Mouse (Mus musculus): ENCODE measurements around the gene Prdx6b. TPM values are rescaled to one million over a fixed set of nuclear protein-coding genes. Genes with fewer than 3 reads are reported as not detected.

The Prdx6b gene
- polyA plus RNA-seq, 1 experiment, result not detected

DNA sequence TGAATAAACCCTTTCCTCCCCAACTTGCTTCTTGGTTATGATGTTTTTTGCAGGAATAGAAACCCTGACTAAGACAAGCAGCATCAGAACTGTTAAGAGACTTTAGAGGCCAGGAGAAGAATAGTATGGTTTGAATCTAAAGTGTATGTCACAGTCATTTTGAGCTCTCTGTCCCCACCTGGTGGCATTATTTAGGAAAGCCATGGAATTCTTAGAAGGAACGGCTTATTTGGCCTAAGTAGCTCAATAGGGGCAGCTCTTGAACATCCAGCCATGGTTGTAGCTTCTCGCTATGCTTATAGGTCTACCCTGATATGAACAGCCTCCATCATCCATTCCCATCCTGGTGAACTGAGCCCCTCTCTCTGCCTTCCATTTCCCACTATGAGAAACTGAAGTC lies 17.1 kb upstream of the Prdx6b start:
- TF ChIP-seq CTCF (IDR thresholded peaks at IDR 0.05; ENCODE audit: insufficient read depth, low read depth, low read length) (no peak), POLR2A (IDR thresholded peaks at IDR 0.05; ENCODE audit: insufficient read depth, low read depth, low read length) (no peak)
- Histone ChIP-seq H3K27ac (ENCODE audit: insufficient read depth, low read depth, low read length) (no peak overlapping the region), H3K4me3 (ENCODE audit: insufficient read depth, low read depth, low read length) (no peak overlapping the region), H3K4me1 (ENCODE audit: control insufficient read depth, insufficient read depth, low read length) (no peaks in the 10 kb centered on the region)
- 62% methylated on average over 2 of the region's 2 CpGs for WGBS

DNA sequence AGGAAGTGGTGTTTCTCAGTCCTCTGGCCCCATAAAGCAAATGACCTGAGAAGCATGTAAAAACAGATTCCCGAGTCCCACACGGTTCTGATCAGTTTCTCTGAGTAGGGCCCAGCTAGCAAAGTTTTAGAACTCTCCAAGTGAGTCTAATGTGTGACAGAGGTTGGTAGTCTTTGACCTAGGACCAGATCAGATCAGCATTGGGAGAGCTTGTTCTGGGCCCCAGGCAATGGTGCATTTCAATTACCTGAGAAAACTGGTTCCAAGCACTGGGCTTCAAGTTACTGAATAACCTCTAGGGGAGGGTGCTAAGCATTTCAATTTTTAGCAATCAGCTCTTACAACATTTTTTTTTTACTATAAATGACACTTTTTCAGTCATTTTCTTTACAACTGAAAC lies 10.1 kb upstream of the Prdx6b start:
- H3K4me3 ChIP-seq (ENCODE audit: insufficient read depth, low read depth, low read length), result no peak overlapping the region
- H3K27ac ChIP-seq (ENCODE audit: insufficient read depth, low read depth, low read length), result no peak overlapping the region
- 90% methylated on average over 2 of the region's 2 CpGs for WGBS
- TF ChIP-seq POLR2A (IDR thresholded peaks at IDR 0.05; ENCODE audit: insufficient read depth, low read depth, low read length) (no peak), CTCF (IDR thresholded peaks at IDR 0.05; ENCODE audit: insufficient read depth, low read depth, low read length) (no peak)
- no peaks in the 10 kb centered on the region for H3K4me1 ChIP-seq (ENCODE audit: control insufficient read depth, insufficient read depth, low read length)

DNA sequence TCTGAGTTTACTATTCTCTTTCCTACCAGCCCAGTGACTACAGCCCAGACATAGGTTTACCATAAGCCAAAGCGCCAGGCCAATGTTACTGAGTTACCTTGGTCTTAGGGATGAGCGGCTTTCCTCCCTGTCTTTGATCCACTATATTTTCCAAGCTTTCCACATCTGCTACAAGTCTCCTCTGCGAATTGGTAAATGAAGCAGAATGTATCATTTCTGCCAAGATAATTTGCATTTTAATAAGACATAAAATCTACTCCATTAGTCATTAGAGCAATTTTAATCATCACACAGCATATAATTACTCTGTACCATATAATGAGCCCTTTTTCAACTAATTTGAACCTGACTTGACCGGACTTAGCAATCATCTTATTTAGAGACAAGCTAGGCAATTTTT lies 5.9 kb upstream of the Prdx6b start:
- peaks cover 5% of the 10 kb centered on the region; the same call in 1 of the 2 replicates for H3K4me1 ChIP-seq (ENCODE audit: control insufficient read depth, insufficient read depth, low read length)

DNA sequence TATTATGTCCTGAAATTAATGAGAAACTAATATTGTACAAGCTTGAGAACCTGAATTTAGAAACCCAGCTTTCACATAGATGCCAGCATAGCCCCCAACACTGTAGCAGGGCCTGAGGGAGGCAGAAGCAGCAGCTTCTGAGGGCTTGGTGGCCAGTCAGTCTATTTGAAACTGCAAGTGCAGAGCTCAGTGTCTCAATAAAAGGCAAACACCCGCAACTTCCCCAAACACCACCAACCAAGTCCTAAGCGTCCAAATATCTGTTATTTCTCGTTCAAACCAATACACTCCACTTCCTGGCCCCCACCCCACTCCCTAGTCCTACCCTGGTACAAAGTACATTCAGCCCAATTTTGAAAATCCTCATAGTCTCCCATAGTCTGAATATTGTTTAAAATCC lies 6.1 kb downstream of the Prdx6b start:
- Histone ChIP-seq H3K4me3 (ENCODE audit: insufficient read depth, low read depth, low read length) (no peak overlapping the region), H3K4me1 (ENCODE audit: control insufficient read depth, insufficient read depth, low read length) (no peaks in the 10 kb centered on the region), H3K27ac (ENCODE audit: insufficient read depth, low read depth, low read length) (no peak overlapping the region)
- TF ChIP-seq POLR2A (IDR thresholded peaks at IDR 0.05; ENCODE audit: insufficient read depth, low read depth, low read length), result no peak
- no peak for TF ChIP-seq CTCF (IDR thresholded peaks at IDR 0.05; ENCODE audit: insufficient read depth, low read depth, low read length)
- WGBS, result 79% methylated on average over 3 of the region's 3 CpGs

More for the DNA sequence above, 5.9 kb upstream of the Prdx6b start:
- H3K4me3 ChIP-seq (ENCODE audit: insufficient read depth, low read depth, low read length), result no peak overlapping the region
- 42% methylated on average over 4 of the region's 4 CpGs for WGBS
- H3K27ac ChIP-seq (ENCODE audit: insufficient read depth, low read depth, low read length), result no peak overlapping the region
- TF ChIP-seq CTCF (IDR thresholded peaks at IDR 0.05; ENCODE audit: insufficient read depth, low read depth, low read length) (no peak), POLR2A (IDR thresholded peaks at IDR 0.05; ENCODE audit: insufficient read depth, low read depth, low read length) (no peak)

DNA sequence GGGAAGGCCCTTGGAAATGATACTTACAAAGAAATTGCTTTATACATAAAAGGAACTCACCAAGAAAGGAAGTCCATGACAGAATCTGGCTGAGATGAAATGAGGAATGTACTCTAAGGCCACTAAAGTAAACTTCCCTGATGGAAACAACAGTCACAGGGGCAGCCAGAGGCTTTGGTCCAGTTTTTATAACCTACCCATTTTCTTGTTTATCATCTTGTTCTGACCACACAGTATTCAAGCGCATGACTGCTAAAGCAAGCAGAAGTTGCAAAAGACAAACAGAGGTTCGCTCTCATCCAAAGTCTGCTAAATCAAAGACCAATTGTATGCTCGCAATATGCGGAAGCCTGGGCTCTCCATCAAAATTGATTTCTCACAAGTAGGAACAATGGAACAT lies 8.5 kb downstream of the Prdx6b start:
- TF ChIP-seq POLR2A (IDR thresholded peaks at IDR 0.05; ENCODE audit: insufficient read depth, low read depth, low read length) (no peak), CTCF (IDR thresholded peaks at IDR 0.05; ENCODE audit: insufficient read depth, low read depth, low read length) (no peak)
- 80% methylated on average over 4 of the region's 4 CpGs for WGBS

DNA sequence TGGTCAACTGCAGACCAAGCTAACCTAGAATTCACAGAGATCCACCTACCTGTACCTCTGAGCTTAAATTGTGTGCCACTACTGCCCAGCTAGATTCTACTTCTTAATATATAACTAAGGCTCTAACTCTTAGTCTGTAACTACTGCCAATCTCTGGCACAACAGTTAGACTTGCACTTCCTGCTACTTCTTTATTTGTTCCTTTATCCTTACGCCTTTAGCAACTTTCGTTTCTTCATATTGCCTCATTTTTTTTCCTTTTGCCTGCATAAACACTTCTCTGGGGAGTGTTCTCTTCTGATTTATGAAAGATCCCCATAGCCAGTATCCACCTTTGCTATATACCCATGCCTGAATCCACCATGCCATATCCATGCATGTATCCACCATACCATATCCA lies 11.7 kb downstream of the Prdx6b start:
- TF ChIP-seq POLR2A (IDR thresholded peaks at IDR 0.05; ENCODE audit: insufficient read depth, low read depth, low read length) (no peak), CTCF (IDR thresholded peaks at IDR 0.05; ENCODE audit: insufficient read depth, low read depth, low read length) (no peak)
- 91% methylated on average over 2 of the region's 2 CpGs for WGBS

More for the DNA sequence above, 8.5 kb downstream of the Prdx6b start:
- no peaks in the 10 kb centered on the region for H3K4me1 ChIP-seq (ENCODE audit: control insufficient read depth, insufficient read depth, low read length)
- H3K4me3 ChIP-seq (ENCODE audit: insufficient read depth, low read depth, low read length), result no peak overlapping the region
- no peak overlapping the region for H3K27ac ChIP-seq (ENCODE audit: insufficient read depth, low read depth, low read length)

DNA sequence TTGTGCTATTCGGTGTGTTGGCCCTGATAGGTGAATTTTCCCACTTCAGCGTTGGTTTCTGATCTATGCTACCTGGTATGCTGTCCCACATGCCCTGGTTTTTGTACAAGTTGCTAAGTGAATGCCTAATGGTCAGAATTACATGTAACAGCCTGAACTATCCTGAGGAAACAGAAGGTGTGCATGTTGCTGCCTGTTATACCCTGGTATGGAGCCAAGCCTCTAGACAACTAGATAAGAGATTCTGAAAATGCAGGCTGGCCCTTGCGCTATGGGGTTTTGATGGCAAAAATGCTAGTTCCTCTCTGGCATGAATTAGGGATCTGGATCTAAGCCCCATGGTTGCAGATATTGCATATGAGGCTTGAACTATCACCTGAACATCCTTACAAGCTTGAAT lies 15.4 kb downstream of the Prdx6b start:
- H3K4me1 ChIP-seq (ENCODE audit: control insufficient read depth, insufficient read depth, low read length), result no peaks in the 10 kb centered on the region
- TF ChIP-seq CTCF (IDR thresholded peaks at IDR 0.05; ENCODE audit: insufficient read depth, low read depth, low read length) (no peak), POLR2A (IDR thresholded peaks at IDR 0.05; ENCODE audit: insufficient read depth, low read depth, low read length) (no peak)
- WGBS, result 97% methylated on average over 3 of the region's 3 CpGs
- H3K27ac ChIP-seq (ENCODE audit: insufficient read depth, low read depth, low read length), result no peak overlapping the region
- H3K4me3 ChIP-seq (ENCODE audit: insufficient read depth, low read depth, low read length), result no peak overlapping the region

More for the DNA sequence above, 11.7 kb downstream of the Prdx6b start:
- H3K4me1 ChIP-seq (ENCODE audit: control insufficient read depth, insufficient read depth, low read length), result no peaks in the 10 kb centered on the region
- H3K4me3 ChIP-seq (ENCODE audit: insufficient read depth, low read depth, low read length), result no peak overlapping the region
- H3K27ac ChIP-seq (ENCODE audit: insufficient read depth, low read depth, low read length), result no peak overlapping the region

DNA sequence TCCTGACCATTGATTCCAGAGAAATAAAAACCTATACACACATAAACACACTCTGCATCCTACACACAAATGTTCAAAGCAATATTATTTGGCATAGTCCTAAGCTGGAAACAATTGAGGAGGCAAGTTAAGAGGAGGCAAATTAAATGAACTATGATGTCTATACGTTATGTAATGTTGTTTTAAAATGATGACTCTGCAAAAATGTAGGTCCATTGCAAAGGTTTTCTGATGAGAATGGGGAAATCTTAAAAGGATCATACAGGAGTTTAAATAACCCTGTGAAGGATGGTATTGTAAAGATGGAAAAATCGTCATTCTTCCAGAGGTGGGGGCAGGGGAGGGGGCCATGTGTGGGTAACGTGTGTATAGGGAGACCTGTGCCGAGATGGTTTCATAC lies 17.5 kb downstream of the Prdx6b start:
- H3K4me1 ChIP-seq (ENCODE audit: control insufficient read depth, insufficient read depth, low read length), result no peaks in the 10 kb centered on the region
- no peak overlapping the region for H3K27ac ChIP-seq (ENCODE audit: insufficient read depth, low read depth, low read length)
- no peak for TF ChIP-seq POLR2A (IDR thresholded peaks at IDR 0.05; ENCODE audit: insufficient read depth, low read depth, low read length)
- no peak for TF ChIP-seq CTCF (IDR thresholded peaks at IDR 0.05; ENCODE audit: insufficient read depth, low read depth, low read length)
- 70% methylated on average over 4 of the region's 4 CpGs for WGBS
- no peak overlapping the region for H3K4me3 ChIP-seq (ENCODE audit: insufficient read depth, low read depth, low read length)

DNA sequence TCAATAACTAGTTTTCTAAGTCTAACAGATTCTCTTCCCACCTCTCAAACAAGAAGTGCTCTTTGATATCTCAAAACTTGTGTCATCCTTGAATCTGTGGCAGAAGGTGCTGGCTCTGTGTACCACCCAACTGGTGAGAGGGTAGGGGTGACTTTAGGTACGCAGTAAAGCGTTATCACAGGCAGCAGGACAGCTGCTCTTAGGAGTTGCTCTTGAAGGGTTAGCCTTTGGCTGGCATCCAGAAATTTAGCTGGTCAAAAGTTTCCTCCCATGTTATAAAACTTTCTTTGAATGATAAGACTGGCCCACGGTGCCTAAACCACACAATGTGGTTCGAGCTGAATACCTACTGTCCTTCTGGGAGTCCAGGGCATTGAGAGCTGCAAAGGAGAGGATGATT lies 18.5 kb downstream of the Prdx6b start:
- no peak overlapping the region for H3K4me3 ChIP-seq (ENCODE audit: insufficient read depth, low read depth, low read length)
- no peak for TF ChIP-seq POLR2A (IDR thresholded peaks at IDR 0.05; ENCODE audit: insufficient read depth, low read depth, low read length)
- no peak for TF ChIP-seq CTCF (IDR thresholded peaks at IDR 0.05; ENCODE audit: insufficient read depth, low read depth, low read length)
- WGBS, result 72% methylated on average over 4 of the region's 4 CpGs
- H3K27ac ChIP-seq (ENCODE audit: insufficient read depth, low read depth, low read length), result no peak overlapping the region
- H3K4me1 ChIP-seq (ENCODE audit: control insufficient read depth, insufficient read depth, low read length), result no peaks in the 10 kb centered on the region

DNA sequence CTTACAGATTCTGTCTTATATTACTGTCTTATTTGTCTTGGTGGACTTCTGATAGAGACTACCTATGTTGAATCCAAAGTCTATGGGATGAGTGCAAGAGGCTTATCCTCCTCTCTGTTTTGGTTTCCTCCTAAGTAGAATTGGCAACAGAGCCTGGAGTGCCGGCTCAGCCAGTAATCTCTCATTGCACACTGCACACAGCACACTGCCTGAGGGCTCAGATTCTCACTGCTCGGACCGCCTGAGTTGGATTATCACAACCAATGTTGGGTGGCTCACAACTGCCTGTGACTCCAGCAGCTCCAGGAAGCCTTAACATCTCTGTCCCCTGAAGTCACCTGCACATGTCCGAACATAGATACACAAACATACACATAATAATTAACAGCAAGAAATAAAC lies 19.1 kb downstream of the Prdx6b start:
- H3K4me1 ChIP-seq (ENCODE audit: control insufficient read depth, insufficient read depth, low read length), result no peaks in the 10 kb centered on the region
- 63% methylated on average over 4 of the region's 4 CpGs for WGBS

More for the DNA sequence above, 19.1 kb downstream of the Prdx6b start:
- H3K4me3 ChIP-seq (ENCODE audit: insufficient read depth, low read depth, low read length), result no peak overlapping the region
- no peak overlapping the region for H3K27ac ChIP-seq (ENCODE audit: insufficient read depth, low read depth, low read length)
- TF ChIP-seq POLR2A (IDR thresholded peaks at IDR 0.05; ENCODE audit: insufficient read depth, low read depth, low read length) (no peak), CTCF (IDR thresholded peaks at IDR 0.05; ENCODE audit: insufficient read depth, low read depth, low read length) (no peak)
